Mouse (Mus musculus) natural killer cell, adult 2 months (primary cell): Measurements from ENCODE around the gene Rnft1.
"Not testable (repeated sequence)": the region's sequence is repeated elsewhere in the genome, so short reads cannot be mapped to it uniquely, and the experiment has no call there.

Experiments
- DNase-seq, 2 experiments: peaks; one replicate each; pipeline ENCODE4 v3.0.0; 2022; ENCODE audit warnings: low spot score in 2 of 2

Rnft1 gene

GRCm38 (mm10) chr11:86519751-86520150 is 35.3 kb downstream of the Rnft1 start:
- DNase-seq: no peak

GRCm38 (mm10) chr11:86527528-86527927 is 43.1 kb downstream of the Rnft1 start:
- no peak for DNase-seq

- DNase-seq: peak in 1 of 2 experiments; percentile 23
These were observed 48.4 kb downstream of the Rnft1 start for GRCm38 (mm10) chr11:86532834-86533233.

GRCm38 (mm10) chr11:86533302-86533701 is 48.8 kb downstream of the Rnft1 start:
- not testable (repeated sequence) for DNase-seq

GRCm38 (mm10) chr11:86534201-86534910 is 49.9 kb downstream of the Rnft1 start:
- DNase-seq: no peak

- no peak for DNase-seq
These were observed 54.3 kb downstream of the Rnft1 start for GRCm38 (mm10) chr11:86538786-86539185.

GRCm38 (mm10) chr11:86539716-86540475 is 55.4 kb downstream of the Rnft1 start:
- DNase-seq: no peak

- DNase-seq: no peak
These were observed 56.0 kb downstream of the Rnft1 start for GRCm38 (mm10) chr11:86540476-86540845.

- no peak for DNase-seq
These were observed 58.4 kb downstream of the Rnft1 start for GRCm38 (mm10) chr11:86542851-86543250.

- no peak for DNase-seq
These were observed 59.6 kb downstream of the Rnft1 start for GRCm38 (mm10) chr11:86543960-86544638.

GRCm38 (mm10) chr11:86544639-86545299 is 60.3 kb downstream of the Rnft1 start, which contains the start of the genes Rps6kb1 and Tubd1:
Rps6kb1 (minus strand) TSS chr11:86544805.
Tubd1 (plus strand) TSS chr11:86544991.
- peak; percentile 98 to 99 for DNase-seq

GRCm38 (mm10) chr11:86545556-86545955 is 61.1 kb downstream of the Rnft1 start:
- DNase-seq: no peak

- DNase-seq: peak; percentile 26 to 36
These were observed 63.0 kb downstream of the Rnft1 start for GRCm38 (mm10) chr11:86547412-86547811.
